Mouse (Mus musculus) forebrain, embryonic 11.5 days (tissue): ENCODE data around the gene Gm20390. TPM values are rescaled to one million over a fixed set of nuclear protein-coding genes. Genes with fewer than 3 reads are reported as not detected.
A peak's percentile ranks its signal among the peaks of the same experiment; 100 is the strongest.

Source experiments
- ATAC-seq: fragments of 200-750 bp; cut with Nextera tagmentation; replicated peaks from 2 replicates; pipeline ENCODE4 v1.8.0; 2017; ENCODE audit warnings: moderate TSS enrichment; ENCODE audit not compliant: low FRiP score
- DNase-seq: peaks from one replicate; pipeline ENCODE4 v3.0.0-alpha.2; 2017; ENCODE audit warnings: low spot score
- H3K27ac ChIP-seq: fragments of 300-500 bp; sonication (generic); 2 replicates; pipeline ENCODE4 v1.5.1; 2014; ENCODE audit warnings: low read depth, low read length
- H3K27me3 ChIP-seq: fragments of 300-500 bp; sonication (generic); 2 replicates; pipeline ENCODE4 v1.6.1; 2014; ENCODE audit warnings: mild to moderate bottlenecking, low read length, mixed read lengths; ENCODE audit not compliant: control insufficient read depth, insufficient read depth
- H3K36me3 ChIP-seq: fragments of 300-500 bp; sonication (generic); 2 replicates; pipeline ENCODE4 v1.6.1; 2014; ENCODE audit warnings: mild to moderate bottlenecking, low read length, moderate library complexity, mixed read lengths; ENCODE audit not compliant: control insufficient read depth, insufficient read depth
- H3K4me1 ChIP-seq: fragments of 300-500 bp; sonication (generic); replicated peaks from 2 replicates; pipeline ENCODE4 v1.6.1; 2014; ENCODE audit warnings: low read length, mixed read lengths; ENCODE audit not compliant: control insufficient read depth, insufficient read depth
- H3K4me2 ChIP-seq: fragments of 300-500 bp; sonication (generic); 2 replicates; pipeline ENCODE4 v1.6.1; 2014; ENCODE audit warnings: low read depth, mild to moderate bottlenecking, low read length, moderate library complexity, mixed read lengths; ENCODE audit not compliant: severe bottlenecking
- H3K4me3 ChIP-seq: fragments of 300-500 bp; sonication (generic); 2 replicates; pipeline ENCODE4 v1.5.1; 2014; ENCODE audit warnings: low read depth, low read length
- H3K9ac ChIP-seq: fragments of 300-500 bp; sonication (generic); 2 replicates; pipeline ENCODE4 v1.6.1; 2014; ENCODE audit warnings: low read length
- H3K9me3 ChIP-seq: fragments of 300-500 bp; sonication (generic); 2 replicates; pipeline ENCODE4 v1.6.1; 2016; ENCODE audit warnings: low read length, mixed read lengths; ENCODE audit not compliant: control insufficient read depth
- WGBS: fragments of 180-500 bp; shearing (Covaris S2); extraction: QIAGEN DNeasy Blood & Tissue Kit; methylation state at CpG from one replicate; pipeline ENCODE4 v1.1.7; 2014; 5-methylcytosine and 5-hydroxymethylcytosine counted together
- polyA plus RNA-seq: library from polyadenylated mRNA; unstranded; fragments of >200 nt; fragmentation: Nextera tagmentation; extraction: Ambion mirVana; gene quantifications from 2 replicates; pipeline ENCODE4 v1.2.1, GENCODE M21; 2014

The Gm20390 gene
- polyA plus RNA-seq, 1 experiment from 2014 or later: 371 TPM

GRCm38 (mm10) chr11:93994531-93994930 lies 26.4 kb upstream of the Gm20390 start:
- Histone ChIP-seq H3K4me3 (no peak overlapping the region; the same call in 1 of the 2 replicates), H3K4me1 (peaks cover 11% of the 10 kb centered on the region; the same call in 1 of the 2 replicates), H3K9ac (no peak overlapping the region), H3K27ac (no peak overlapping the region), H3K4me2 (peak overlapping the region; percentile 95), H3K27me3 (no peaks in the 10 kb centered on the region), H3K36me3 (no peaks in the 10 kb centered on the region), H3K9me3 (no peaks in the 10 kb centered on the region)
- ATAC-seq: no peak
- 74% methylated on average over 5 of the region's 5 CpGs for WGBS
- DNase-seq: no peak

- no peak for DNase-seq
- WGBS: 69% methylated on average over 12 of the region's 12 CpGs
- ATAC-seq: no peak
These were observed 20.4 kb upstream of the Gm20390 start for GRCm38 (mm10) chr11:93988328-93989062.

GRCm38 (mm10) chr11:93987625-93988327 lies 19.7 kb upstream of the Gm20390 start:
- Histone ChIP-seq H3K9ac (no peak overlapping the region), H3K4me1 (no peaks in the 10 kb centered on the region), H3K27me3 (no peaks in the 10 kb centered on the region), H3K9me3 (no peaks in the 10 kb centered on the region), H3K4me3 (no peak overlapping the region), H3K27ac (no peak overlapping the region), H3K36me3 (no peaks in the 10 kb centered on the region), H3K4me2 (no peak overlapping the region)
- ATAC-seq (no peak), DNase-seq (no peak)
- 75% methylated on average over 8 of the region's 8 CpGs for WGBS

More at GRCm38 (mm10) chr11:93988328-93989062, 20.4 kb upstream of the Gm20390 start:
- no peaks in the 10 kb centered on the region for H3K36me3 ChIP-seq
- no peaks in the 10 kb centered on the region for H3K4me1 ChIP-seq
- no peaks in the 10 kb centered on the region for H3K27me3 ChIP-seq
- no peak overlapping the region for H3K4me2 ChIP-seq
- H3K9ac ChIP-seq: no peak overlapping the region
- H3K9me3 ChIP-seq: no peaks in the 10 kb centered on the region
- H3K27ac ChIP-seq: no peak overlapping the region
- no peak overlapping the region for H3K4me3 ChIP-seq

GRCm38 (mm10) chr11:93987026-93987425 lies 18.9 kb upstream of the Gm20390 start:
- 89% methylated on average over 4 of the region's 4 CpGs for whole genome bisulfite sequencing
- H3K9me3 ChIP-seq: no peaks in the 10 kb centered on the region
- no peak overlapping the region for H3K27ac ChIP-seq
- H3K9ac ChIP-seq: no peak overlapping the region
- H3K4me1 ChIP-seq: no peaks in the 10 kb centered on the region
- ATAC-seq (no peak), DNase-seq (no peak)
- H3K4me3 ChIP-seq: no peak overlapping the region
- H3K36me3 ChIP-seq: no peaks in the 10 kb centered on the region
- no peak overlapping the region for H3K4me2 ChIP-seq
- no peaks in the 10 kb centered on the region for H3K27me3 ChIP-seq

GRCm38 (mm10) chr11:93986298-93986697 lies 18.2 kb upstream of the Gm20390 start:
- DNase-seq (no peak), ATAC-seq (no peak)
- Histone ChIP-seq H3K27me3 (no peaks in the 10 kb centered on the region), H3K36me3 (no peaks in the 10 kb centered on the region), H3K4me2 (no peak overlapping the region), H3K9me3 (no peaks in the 10 kb centered on the region), H3K4me3 (no peak overlapping the region), H3K9ac (no peak overlapping the region), H3K4me1 (no peaks in the 10 kb centered on the region), H3K27ac (no peak overlapping the region)

- H3K36me3 ChIP-seq: no peaks in the 10 kb centered on the region
- H3K4me2 ChIP-seq: no peak overlapping the region
- no peak overlapping the region for H3K9ac ChIP-seq
- H3K27ac ChIP-seq: no peak overlapping the region
- ATAC-seq (no peak), DNase-seq (no peak)
- H3K27me3 ChIP-seq: no peaks in the 10 kb centered on the region
- WGBS: 86% methylated on average over 5 of the region's 5 CpGs
- no peaks in the 10 kb centered on the region for H3K4me1 ChIP-seq
- no peak overlapping the region for H3K4me3 ChIP-seq
- no peaks in the 10 kb centered on the region for H3K9me3 ChIP-seq
These were observed 17.2 kb upstream of the Gm20390 start for GRCm38 (mm10) chr11:93985265-93985664.

GRCm38 (mm10) chr11:93984619-93985018 lies 16.5 kb upstream of the Gm20390 start:
- Histone ChIP-seq H3K27me3 (no peaks in the 10 kb centered on the region), H3K9me3 (no peaks in the 10 kb centered on the region), H3K4me2 (no peak overlapping the region)

GRCm38 (mm10) chr11:93979502-93980049 lies 11.5 kb upstream of the Gm20390 start:
- no peak overlapping the region for H3K27ac ChIP-seq
- no peaks in the 10 kb centered on the region for H3K27me3 ChIP-seq
- no peak overlapping the region for H3K9ac ChIP-seq
- no peaks in the 10 kb centered on the region for H3K9me3 ChIP-seq
- H3K4me1 ChIP-seq: no peaks in the 10 kb centered on the region
- H3K4me3 ChIP-seq: no peak overlapping the region
- ATAC-seq: no peak
- no peak overlapping the region for H3K4me2 ChIP-seq
- no peaks in the 10 kb centered on the region for H3K36me3 ChIP-seq
- no peak for DNase-seq
- 66% methylated on average over 6 of the region's 6 CpGs for WGBS

More at GRCm38 (mm10) chr11:93984619-93985018, 16.5 kb upstream of the Gm20390 start:
- 92% methylated on average over 3 of the region's 3 CpGs for WGBS
- Histone ChIP-seq H3K36me3 (no peaks in the 10 kb centered on the region), H3K4me3 (no peak overlapping the region), H3K27ac (no peak overlapping the region), H3K9ac (no peak overlapping the region), H3K4me1 (no peaks in the 10 kb centered on the region)
- DNase-seq: no peak
- ATAC-seq: no peak
